Mouse (Mus musculus) cerebellum, adult 9-11 months (tissue): ENCODE results near the gene Fndc11.
A peak's percentile ranks its signal among the peaks of the same experiment; 100 is the strongest.
"Not testable (repeated sequence)": the region's sequence is repeated elsewhere in the genome, so short reads cannot be mapped to it uniquely, and the experiment has no call there.

ENCODE experiments used
- DNase-seq: peaks from one replicate; pipeline ENCODE4 v3.0.0; 2022

The Fndc11 gene

GRCm38 (mm10) chr2:181219538-181220216, at the start of gene Fndc11:
TSS of gene Fndc11 (plus strand) at chr2:181220013.
- peak; percentile 64 for DNase-seq

GRCm38 (mm10) chr2:181174646-181175045, 45.2 kb upstream of the Fndc11 start:
- DNase-seq, result no peak

DNA sequence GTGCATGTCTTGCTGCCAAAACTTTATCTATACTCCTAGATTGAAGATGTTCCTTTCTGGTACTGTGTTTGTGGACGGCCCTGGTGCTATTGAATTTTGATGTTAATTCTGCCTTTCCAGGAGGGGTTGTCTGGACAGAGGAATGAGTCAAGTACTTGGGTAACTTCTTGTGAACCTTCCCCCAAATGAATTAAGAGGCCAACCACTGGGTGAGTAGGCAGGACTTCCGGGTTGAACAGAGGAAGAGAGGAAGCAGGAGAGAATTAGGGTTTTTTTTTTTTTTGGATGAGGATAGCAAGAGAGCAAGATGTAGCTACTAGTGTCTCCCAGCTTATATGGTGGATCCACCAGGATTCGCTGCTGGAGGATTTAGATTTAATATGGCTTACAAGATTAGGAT, 41.8 kb upstream of the Fndc11 start:
- no peak for DNase-seq

DNA sequence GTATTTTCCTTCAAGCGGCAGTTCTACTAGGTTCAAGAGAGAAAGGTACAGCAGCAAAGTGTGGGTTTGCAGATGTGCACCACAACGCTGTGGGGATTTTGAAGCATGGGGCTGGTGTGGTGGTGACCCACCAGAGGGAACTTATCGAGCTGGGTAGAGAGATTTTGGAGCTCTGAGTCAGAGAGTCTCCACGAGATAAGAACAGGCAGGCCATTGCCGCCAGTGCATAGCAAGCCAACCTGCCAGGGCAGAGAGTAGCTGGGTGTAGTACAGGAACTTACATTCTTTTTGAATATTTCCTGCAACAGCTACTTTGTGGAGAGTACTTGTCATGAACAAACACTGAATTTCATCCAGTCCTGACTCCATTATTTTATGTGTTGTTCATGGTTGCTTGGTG, 41.3 kb upstream of the Fndc11 start:
- no peak for DNase-seq

DNA sequence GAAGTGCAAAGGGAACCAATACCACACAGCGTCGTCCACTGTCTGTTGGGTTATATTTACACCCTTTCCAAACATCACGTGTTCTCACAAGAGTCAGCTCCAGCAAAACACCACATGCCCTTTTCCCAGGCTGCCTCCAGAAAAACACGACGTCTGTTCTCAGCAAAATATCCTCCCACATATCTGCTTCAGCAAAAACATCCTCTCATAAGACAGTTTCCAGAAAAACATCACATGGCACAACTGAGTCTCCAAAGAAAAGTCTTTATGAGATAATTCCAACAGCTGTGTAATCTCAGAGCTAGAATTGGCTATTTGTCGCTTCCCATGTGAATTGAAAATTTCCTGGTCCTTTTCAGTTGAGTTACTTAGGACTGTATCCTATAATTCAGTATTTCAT, 38.9 kb upstream of the Fndc11 start:
- DNase-seq, result no peak

DNA sequence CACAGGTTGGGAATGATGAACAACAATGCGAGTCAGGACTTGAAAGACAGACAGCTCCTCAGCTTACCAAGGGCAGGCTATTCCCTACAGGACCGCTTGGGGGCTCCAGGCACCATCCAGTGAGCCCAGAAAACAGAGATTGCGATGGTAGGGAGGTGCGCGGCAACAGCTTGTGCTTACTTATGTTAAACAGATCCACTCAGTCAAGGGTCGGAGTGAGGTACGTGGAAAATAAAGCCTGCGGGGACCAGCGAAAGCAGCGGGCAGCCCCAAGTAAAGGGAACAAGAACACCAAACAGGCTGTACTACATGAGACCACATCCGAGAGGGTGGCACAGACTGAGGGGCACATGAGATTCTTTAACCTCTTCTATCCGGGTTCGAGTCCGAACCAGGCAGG, 33.2 kb upstream of the Fndc11 start:
- peak; percentile 89 for DNase-seq

DNA sequence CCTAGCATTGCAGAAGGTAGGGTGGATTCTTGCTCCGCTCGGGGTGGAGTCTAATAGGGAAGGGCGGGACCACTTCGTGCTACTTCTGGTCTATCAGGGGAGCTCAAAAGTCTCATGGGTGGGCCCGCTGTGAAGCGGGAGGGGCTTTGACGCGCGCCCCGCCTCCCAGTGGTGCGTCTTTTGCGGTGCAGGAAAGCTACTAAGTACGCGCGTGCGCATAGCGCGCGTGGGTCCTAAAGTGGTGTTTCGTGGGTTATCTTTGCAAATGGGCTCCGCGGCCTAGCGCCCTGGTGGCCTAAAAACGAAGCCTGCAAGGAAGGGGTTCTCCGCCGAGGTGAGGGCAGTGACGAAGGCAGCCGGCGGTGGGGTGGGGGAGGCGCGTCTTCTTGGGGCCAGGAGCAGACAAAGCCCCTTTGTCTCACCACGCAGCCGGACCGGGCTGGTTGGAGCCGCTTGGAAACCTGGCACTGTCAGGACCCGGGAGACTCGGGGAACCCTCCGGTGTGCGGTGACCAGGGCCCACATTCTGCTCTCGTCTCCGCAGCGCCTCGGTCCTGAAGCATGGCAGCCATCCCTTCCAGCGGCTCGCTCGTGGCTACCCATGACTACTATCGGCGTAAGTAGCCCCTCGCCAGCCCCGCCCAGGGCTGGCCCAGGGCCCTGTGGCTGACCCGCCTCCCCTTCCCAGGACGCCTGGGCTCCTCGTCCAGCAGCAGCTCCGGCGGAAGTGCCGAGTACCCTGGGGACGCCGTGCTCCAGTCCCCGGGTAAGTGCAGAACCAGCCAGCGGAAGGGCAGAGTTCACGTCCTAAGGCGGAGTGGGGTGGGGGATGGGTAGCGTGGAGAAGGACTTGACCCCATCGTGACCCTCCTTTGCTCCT, 32.5 kb upstream of the Fndc11 start, which contains the start of gene Ppdpf:
Gene Ppdpf, plus strand, starts transcription at position 127 of the 880 bp plus-strand sequence.
- peak; percentile 89 for DNase-seq

GRCm38 (mm10) chr2:181188681-181189080, 31.1 kb upstream of the Fndc11 start:
- peak; percentile 22 for DNase-seq

- DNase-seq, result no peak
These were observed 30.5 kb upstream of the Fndc11 start for GRCm38 (mm10) chr2:181189321-181189720.

- DNase-seq, result not testable (repeated sequence)
These were observed 28.4 kb upstream of the Fndc11 start for GRCm38 (mm10) chr2:181191385-181191784.

GRCm38 (mm10) chr2:181191936-181192335, 27.9 kb upstream of the Fndc11 start:
- DNase-seq, result no peak

GRCm38 (mm10) chr2:181193044-181193443, 26.8 kb upstream of the Fndc11 start:
- no peak for DNase-seq

GRCm38 (mm10) chr2:181196628-181197300, 23.0 kb upstream of the Fndc11 start:
- DNase-seq, result no peak

- DNase-seq, result no peak
These were observed 18.2 kb upstream of the Fndc11 start for GRCm38 (mm10) chr2:181201606-181202005.

GRCm38 (mm10) chr2:181202422-181202821, 17.4 kb upstream of the Fndc11 start, which contains the start of gene Ptk6:
TSS of gene Ptk6 (minus strand) at chr2:181202789.
- DNase-seq, result no peak

DNA sequence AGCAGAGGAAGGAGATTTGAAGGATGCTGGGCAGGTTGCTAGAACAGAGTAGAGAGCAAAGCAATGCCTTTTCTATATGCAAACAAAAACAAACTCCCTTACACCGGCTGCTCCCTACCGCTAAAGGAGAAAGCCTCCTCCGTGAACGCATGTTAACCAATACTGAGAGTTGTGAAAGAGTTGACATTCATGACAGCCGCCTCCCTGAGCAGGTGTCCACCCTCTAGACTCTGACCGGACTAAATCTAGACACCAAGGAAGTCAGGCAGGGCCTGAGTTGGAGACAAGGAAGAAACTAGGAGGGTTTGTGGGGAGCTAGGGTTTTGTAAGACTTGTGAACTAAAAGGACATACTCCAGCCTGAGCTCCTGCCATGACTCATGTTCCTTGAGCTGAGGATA, 16.9 kb upstream of the Fndc11 start:
- no peak for DNase-seq

DNA sequence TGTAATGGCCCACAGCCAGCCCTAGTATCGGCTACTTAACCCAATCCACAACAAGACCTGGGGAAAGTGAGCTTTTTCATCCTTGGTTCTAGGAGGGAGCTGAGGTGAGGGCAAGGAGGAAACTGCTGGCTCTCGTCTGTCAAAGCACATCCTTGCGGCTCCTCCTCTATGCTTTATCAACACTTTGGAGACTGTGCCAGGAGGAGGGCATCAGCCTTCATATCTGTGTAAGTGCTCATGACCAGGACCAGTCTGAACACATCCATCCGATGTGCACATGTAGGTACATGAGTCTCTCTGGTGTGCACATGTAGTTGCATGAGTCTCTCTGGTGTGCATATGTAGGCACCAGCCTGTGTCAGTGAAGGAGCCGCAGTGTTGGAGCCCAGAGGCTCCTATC, 14.1 kb upstream of the Fndc11 start:
- DNase-seq, result no peak

- DNase-seq, result no peak
These were observed 13.7 kb upstream of the Fndc11 start for GRCm38 (mm10) chr2:181206118-181206517.

DNA sequence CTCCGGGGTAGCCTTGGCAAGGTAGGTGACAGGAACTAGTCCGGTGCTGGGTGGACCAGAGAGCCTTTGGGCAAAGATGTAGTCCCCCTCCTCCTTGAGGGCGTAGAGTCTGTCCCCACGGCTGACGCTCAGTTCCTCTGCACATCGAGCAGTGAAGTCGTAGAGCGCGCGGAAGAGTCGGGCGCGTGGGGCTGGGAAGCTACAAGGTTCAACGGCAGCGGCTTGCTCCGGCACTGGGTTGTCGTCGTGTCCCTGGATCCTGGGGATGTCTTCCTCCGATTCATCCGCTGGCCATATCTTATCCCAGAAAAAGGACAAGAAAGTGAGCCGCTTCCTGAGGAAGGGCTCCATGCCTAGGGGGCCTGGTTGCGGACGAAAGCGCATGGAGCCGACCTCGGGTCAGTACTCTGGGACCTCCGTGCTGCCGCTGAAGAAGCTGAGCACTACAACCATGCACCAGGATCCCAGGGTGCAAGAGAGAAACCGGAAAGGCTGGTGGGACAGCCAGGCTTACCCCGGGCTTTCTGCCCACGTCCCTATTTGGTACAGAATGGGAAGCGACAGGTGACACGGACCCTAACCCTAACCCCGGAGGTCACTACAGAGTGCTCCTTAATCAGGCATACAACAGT, 7.3 kb upstream of the Fndc11 start:
- no peak for DNase-seq

DNA sequence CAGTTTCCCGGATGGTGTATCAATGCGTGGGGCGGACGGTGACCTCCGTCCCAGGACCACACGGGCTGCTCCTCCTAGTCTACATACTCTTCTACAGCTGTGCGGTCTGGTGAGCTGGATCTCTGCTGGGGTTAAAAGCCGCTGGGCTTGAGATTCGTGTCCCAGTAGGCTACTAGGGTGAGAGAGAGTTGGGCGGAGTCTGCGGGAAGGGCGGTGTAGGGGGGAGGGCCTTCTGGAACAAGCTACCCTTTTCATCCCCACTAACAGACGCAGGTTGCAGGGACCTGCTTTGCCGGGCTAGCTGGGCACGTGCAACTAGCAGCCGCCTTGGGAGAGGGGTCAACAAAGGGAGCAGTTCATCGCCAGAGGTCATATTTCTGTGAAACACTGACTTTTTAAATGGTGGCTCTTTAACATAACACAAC, 6.8 kb upstream of the Fndc11 start, which contains the start of gene Srms:
Gene Srms, minus strand, starts transcription at position 165 of the 425 bp plus-strand sequence.
- DNase-seq, result no peak

- no peak for DNase-seq
These were observed 3.8 kb upstream of the Fndc11 start for GRCm38 (mm10) chr2:181216037-181216436.

DNA sequence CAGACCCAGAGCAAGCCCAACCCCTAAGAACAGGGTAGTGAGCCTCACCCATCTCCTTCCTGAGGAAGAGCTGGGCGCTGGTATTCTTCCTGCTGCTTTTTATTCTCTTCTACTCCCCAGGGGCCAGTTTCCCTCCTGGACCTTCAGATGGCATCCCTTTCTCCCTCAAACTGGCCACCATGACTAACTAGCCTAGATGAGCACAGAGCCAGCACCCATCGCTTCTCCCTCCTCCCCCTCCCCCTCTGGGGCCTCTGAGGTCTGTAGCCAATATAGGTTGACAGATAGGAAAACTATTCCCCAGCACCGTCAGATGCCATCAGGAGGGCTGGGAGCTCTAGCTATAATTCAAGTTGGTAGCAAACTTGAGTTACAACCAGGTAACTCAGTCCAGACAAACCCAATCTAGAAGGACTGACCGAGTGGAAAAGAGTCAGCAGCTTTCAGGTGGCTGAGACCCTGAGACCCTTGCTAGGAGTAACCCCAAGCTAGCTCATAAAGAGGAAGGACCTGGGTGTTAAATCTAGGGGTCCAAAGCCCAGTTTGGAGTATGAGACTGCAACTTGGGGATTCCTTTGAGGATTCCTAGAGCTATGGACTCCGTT, 830 bp upstream of the Fndc11 start:
- DNase-seq, result no peak
